Mouse (Mus musculus): Measurements from ENCODE around the gene Fam118b. TPM values are rescaled to one million over a fixed set of nuclear protein-coding genes. Genes with fewer than 3 reads are reported as not detected.

Gene Fam118b
- 37.6 and 41.2 TPM in 2 replicates for polyA plus RNA-seq (2015; fragmentation: Nextera tagmentation; extraction: Ambion mirVana)

DNA sequence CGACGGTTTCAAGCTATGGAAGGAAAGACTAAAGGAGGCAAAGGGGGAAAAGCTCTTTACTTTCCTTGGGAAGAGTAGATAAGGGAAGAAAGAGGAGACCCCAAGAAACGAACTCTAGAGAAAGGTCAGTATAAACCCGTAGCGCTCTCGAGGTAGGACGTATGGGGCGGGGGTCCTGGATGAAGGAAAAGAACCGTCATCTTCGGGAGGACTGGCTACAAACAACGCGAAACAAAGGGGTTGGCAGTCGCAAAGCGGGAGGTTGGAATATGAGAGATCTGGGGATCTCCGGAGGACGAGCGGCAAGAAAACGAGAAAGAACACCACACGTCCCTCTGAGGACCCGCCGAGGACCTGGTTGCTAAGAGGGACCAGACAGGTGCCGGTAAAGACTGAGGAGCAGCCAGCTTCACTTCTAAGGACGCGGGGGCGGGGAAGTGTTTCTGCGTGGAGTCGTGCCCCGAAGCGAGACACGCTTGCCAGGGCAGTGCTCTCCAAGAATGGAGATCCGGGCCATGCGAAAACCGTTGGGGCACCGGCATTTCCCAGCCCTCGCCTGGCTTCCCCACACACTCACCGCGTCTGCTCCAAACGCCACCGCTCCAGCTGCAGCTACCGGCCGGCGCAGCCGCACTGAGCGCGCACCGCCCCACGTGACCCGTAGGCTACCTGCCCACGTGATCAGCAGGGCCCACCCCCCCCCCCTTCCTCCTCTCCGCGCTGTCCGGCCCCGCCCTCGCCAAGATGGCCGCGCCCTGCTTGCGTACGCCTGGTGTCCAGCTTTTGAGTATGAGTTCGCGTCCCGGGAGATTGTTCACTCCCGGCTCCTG, at the start of gene Fam118b, which contains the start of gene Rpusd4:
Gene Fam118b, minus strand, starts transcription at position 660 of the 830 bp plus-strand sequence.
Gene Rpusd4, plus strand, starts transcription at position 720 of the 830 bp plus-strand sequence.
- WGBS: under 1% methylated on average over 58 of the region's 62 CpGs
- Histone ChIP-seq H3K9me3 (replicated peaks) (no peaks in the 10 kb centered on the region), H3K27me3 (no peaks in the 10 kb centered on the region), H3K9ac (peak within 1 kb of the TSS; percentile 65), H3K27ac (peak within 1 kb of the TSS; percentile 63), H3K4me1 (peaks cover 16% of the 10 kb centered on the region), H3K4me3 (replicated peaks) (peak within 1 kb of the TSS; percentile 85), H3K4me2 (peak within 1 kb of the TSS; percentile 89), H3K36me3 (peaks cover 24% of the 10 kb centered on the region)
- ATAC-seq (replicated peaks; ENCODE audit: low FRiP score): peak; percentile 97

DNA sequence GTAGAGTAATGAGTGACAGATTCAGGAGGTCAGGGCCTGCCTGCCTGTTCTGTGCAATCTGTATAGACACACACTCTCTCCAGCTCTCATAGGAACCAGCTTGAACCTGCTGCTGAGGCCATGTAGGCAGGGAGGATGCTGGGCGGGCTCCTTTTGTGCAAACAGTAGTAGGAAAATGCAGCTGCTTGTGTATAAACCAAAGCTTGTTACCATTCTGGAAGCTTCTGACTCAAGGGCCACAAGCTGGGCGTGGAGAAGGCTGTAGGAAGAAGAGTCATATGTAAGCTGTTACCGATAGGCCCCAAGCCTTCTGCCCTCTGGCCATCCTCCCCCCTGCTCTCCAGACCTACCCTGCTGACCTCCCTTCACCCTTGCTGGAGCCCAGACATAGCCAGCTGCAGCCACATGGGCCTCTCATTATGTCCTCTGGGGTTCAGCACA, 49.2 kb upstream of the Fam118b start:
- Histone ChIP-seq H3K27me3 (0 out of 2 replicates have a peak, but pooled peaks cover 4% of the 10 kb centered on the region), H3K4me1 (peaks cover 37% of the 10 kb centered on the region), H3K36me3 (no peaks in the 10 kb centered on the region), H3K4me2 (no peak overlapping the region), H3K9ac (no peak overlapping the region; the same call in 1 of the 2 replicates), H3K9me3 (replicated peaks) (no peaks in the 10 kb centered on the region), H3K4me3 (replicated peaks) (no peak overlapping the region), H3K27ac (peak overlapping the region; percentile 42)
- ATAC-seq (replicated peaks; ENCODE audit: low FRiP score): no peak; the same call in 1 of the 2 replicates
- WGBS: 36% methylated on average over 3 of the region's 3 CpGs

DNA sequence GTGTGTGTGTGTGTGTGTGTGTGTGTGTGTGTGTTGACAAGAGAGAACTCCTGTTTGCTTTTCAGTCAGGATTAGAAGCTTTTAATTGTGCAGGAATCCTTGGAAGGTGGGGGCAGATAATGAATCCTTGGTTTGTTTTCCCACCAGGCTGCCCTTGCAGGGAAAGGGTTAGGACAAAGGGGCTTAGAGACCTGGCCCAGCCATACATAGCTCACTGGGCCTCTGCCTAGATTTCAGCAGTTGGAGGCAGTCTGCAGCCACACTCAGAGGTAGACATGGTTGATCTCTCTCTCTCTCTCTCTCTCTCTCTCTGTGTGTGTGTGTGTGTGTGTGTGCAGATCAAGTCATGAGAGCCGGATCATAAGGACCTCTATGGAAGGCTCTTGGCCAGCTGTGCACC, 46.6 kb upstream of the Fam118b start:
- H3K4me3 ChIP-seq (replicated peaks): no peak overlapping the region
- ATAC-seq (replicated peaks; ENCODE audit: low FRiP score): no peak
- H3K4me2 ChIP-seq: no peak overlapping the region
- no peaks in the 10 kb centered on the region for H3K9me3 ChIP-seq (replicated peaks)
- peaks cover 37% of the 10 kb centered on the region for H3K4me1 ChIP-seq
- H3K36me3 ChIP-seq: no peaks in the 10 kb centered on the region
- no peaks in the 10 kb centered on the region for H3K27me3 ChIP-seq
- 67% methylated on average over 1 of the region's 1 CpGs for WGBS
- H3K27ac ChIP-seq: no peak overlapping the region
- H3K9ac ChIP-seq: no peak overlapping the region

DNA sequence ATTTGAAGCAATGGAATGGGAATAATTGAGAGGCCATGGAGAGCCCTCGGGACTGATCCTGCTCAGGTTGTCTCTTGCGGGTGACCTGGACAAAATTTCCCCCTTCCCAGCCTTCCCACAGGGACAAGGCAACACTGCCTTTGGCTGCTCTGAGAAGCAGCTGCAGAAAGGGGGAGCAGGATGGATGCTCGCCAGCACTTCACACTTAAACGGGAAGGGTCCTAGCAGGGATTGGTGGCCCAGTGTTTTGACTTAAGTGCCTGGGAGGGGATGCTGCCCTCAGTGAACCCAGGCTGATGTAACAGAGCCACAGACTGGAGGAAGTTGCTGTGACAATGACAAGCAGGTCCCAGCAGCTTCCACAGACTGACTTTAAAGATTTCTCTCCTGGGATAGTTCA, 46.0 kb upstream of the Fam118b start:
- Histone ChIP-seq H3K4me1 (peaks cover 30% of the 10 kb centered on the region), H3K27me3 (no peaks in the 10 kb centered on the region), H3K4me3 (replicated peaks) (no peak overlapping the region), H3K27ac (no peak overlapping the region), H3K36me3 (no peaks in the 10 kb centered on the region), H3K4me2 (no peak overlapping the region), H3K9ac (no peak overlapping the region), H3K9me3 (replicated peaks) (no peaks in the 10 kb centered on the region)
- ATAC-seq (replicated peaks; ENCODE audit: low FRiP score): no peak
- 23% methylated on average over 4 of the region's 4 CpGs for WGBS

DNA sequence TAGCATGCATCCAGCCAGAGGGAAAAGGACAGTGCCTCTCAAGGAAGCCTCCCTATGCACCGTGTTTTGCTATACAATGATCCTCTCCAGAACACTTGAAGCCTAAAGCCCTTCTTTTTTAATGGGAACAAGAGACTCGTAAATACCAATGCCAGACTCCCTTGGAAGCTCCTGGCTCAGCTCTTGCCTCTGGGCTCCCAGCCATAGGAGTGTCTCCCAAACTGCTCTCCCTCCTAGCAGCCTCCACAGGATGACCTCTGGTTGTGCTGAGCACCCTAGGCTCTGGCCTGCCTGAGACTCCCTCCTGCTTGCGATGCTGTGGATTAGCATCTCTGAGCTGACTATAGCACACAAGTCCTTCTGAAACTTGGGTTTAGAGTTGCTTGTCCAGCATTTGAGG, 44.9 kb upstream of the Fam118b start:
- 56% methylated on average over 3 of the region's 3 CpGs for WGBS
- Histone ChIP-seq H3K4me3 (replicated peaks) (no peak overlapping the region), H3K27me3 (no peaks in the 10 kb centered on the region), H3K9ac (no peak overlapping the region), H3K36me3 (no peaks in the 10 kb centered on the region), H3K4me2 (no peak overlapping the region), H3K27ac (no peak overlapping the region), H3K9me3 (replicated peaks) (no peaks in the 10 kb centered on the region), H3K4me1 (peaks cover 20% of the 10 kb centered on the region)
- ATAC-seq (replicated peaks; ENCODE audit: low FRiP score): no peak

DNA sequence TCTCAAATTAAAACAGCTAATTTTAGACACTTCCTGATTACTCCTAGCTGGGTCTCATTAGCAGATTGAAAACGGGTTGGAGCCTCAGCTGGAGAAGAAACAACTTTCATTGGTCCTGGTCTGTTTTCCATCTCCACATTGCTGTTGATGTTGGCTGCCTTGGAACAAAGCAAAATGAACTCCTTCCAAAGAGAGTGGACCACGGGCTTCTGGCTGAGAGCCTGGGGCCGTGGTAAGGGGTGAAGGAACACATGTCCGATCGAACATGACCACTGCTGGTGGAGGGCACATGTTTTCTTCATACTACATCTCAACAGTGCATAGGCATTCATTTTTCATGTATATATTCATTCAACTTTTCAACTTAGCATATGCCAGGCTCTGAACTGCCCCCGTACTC, 42.8 kb upstream of the Fam118b start:
- ATAC-seq (replicated peaks; ENCODE audit: low FRiP score): no peak
- 71% methylated on average over 6 of the region's 6 CpGs for WGBS
- no peak overlapping the region for H3K27ac ChIP-seq
- no peak overlapping the region for H3K4me3 ChIP-seq (replicated peaks)
- H3K36me3 ChIP-seq: no peaks in the 10 kb centered on the region
- H3K4me2 ChIP-seq: no peak overlapping the region
- peaks cover 6% of the 10 kb centered on the region for H3K4me1 ChIP-seq
- no peak overlapping the region for H3K9ac ChIP-seq
- no peaks in the 10 kb centered on the region for H3K9me3 ChIP-seq (replicated peaks)
- H3K27me3 ChIP-seq: no peaks in the 10 kb centered on the region

DNA sequence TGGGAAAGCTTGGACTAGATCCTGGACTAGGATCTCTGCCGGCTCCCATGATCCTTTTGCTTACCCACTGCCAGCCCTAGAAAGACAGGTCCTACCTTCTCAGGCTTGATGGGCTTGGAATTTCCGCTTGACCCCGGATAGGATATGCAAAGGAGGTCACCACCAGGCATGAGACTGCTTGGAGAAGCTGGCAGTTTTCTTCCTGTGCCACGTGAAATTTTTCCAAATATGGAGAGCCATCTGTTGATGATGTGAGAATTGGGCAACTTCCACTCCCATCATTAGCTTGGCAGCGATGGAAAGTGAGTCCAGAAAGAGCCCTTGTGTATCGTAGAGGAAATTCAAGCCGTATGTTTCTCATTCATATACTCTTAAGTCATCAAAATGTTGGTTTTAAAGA, 39.9 kb upstream of the Fam118b start:
- no peak for ATAC-seq (replicated peaks; ENCODE audit: low FRiP score)
- WGBS: 73% methylated on average over 7 of the region's 7 CpGs
- no peaks in the 10 kb centered on the region for H3K36me3 ChIP-seq

DNA sequence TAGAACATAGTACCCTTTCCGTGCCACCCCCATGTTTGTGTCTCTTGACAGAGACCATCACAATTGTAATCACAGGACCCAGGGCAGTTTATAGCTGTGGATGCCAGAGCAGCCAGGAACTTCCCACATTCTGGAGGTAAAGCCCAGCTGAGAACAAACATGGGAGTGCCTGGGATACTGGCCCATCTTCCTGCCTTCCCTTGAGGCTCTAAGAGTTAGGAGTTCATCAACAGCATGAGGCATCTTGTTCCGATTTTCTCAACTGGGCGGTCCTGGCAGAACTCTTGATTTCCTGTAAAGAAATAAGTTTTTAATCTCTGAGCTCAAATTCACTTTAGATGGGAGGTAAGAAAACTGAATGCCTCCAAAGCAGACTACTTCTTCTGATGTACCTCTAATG, 34.6 kb upstream of the Fam118b start:
- Histone ChIP-seq H3K9ac (no peak overlapping the region), H3K4me2 (no peak overlapping the region), H3K4me3 (replicated peaks) (no peak overlapping the region), H3K27ac (no peak overlapping the region), H3K27me3 (no peaks in the 10 kb centered on the region), H3K36me3 (no peaks in the 10 kb centered on the region), H3K9me3 (replicated peaks) (no peaks in the 10 kb centered on the region), H3K4me1 (no peaks in the 10 kb centered on the region)
- WGBS: 88% methylated on average over 3 of the region's 3 CpGs
- no peak for ATAC-seq (replicated peaks; ENCODE audit: low FRiP score)

More for the DNA sequence above, 39.9 kb upstream of the Fam118b start:
- no peaks in the 10 kb centered on the region for H3K4me1 ChIP-seq
- no peaks in the 10 kb centered on the region for H3K27me3 ChIP-seq
- no peak overlapping the region for H3K27ac ChIP-seq
- H3K4me2 ChIP-seq: no peak overlapping the region
- no peak overlapping the region for H3K9ac ChIP-seq
- no peaks in the 10 kb centered on the region for H3K9me3 ChIP-seq (replicated peaks)
- no peak overlapping the region for H3K4me3 ChIP-seq (replicated peaks)

DNA sequence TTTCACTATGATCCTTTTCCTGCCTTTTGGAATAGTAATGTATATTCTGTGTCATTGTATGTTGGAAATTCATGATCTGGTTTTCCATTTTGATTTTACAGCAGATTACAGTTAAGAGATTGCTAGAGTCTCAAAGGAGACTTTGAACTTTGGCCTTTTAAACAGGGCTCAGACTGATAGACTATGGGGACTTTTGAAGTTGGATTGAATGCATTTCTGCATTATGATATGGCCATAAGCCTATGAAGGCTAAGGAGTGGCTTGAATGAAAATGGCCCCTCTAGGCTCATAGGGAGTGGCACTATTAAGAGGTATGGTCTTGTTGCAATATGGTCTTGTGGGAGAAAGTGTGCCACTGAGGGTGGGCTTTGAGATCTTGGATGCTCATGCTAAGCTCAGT, 30.2 kb upstream of the Fam118b start:
- ATAC-seq (replicated peaks; ENCODE audit: low FRiP score): no peak

DNA sequence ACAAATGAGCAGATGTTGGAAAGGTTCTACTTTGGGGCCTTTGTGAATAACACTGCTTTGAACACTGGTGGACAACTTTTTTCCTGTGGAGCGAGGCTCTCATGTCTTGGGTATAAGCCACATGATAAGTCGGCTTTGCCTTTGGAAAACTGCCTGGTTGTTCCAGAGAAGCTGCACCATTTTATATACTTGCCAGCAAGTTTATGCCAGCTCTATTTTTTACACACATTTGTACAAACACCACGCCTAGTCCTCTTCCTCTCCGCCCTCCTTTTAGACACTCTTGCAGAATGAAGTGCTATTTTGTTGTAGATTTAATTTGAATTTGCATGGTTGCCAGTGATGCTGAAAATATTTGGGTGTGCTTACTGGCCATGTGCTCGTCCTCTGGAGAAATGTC, 25.9 kb upstream of the Fam118b start:
- no peaks in the 10 kb centered on the region; the same call in 1 of the 2 replicates for H3K4me1 ChIP-seq
- H3K4me2 ChIP-seq: no peak overlapping the region
- H3K36me3 ChIP-seq: no peaks in the 10 kb centered on the region
- H3K27me3 ChIP-seq: 0 out of 2 replicates have a peak, but pooled peaks cover under 1% of the 10 kb centered on the region
- H3K9ac ChIP-seq: no peak overlapping the region
- no peaks in the 10 kb centered on the region; the same call in 1 of the 2 replicates for H3K9me3 ChIP-seq (replicated peaks)
- ATAC-seq (replicated peaks; ENCODE audit: low FRiP score): no peak
- H3K27ac ChIP-seq: no peak overlapping the region
- H3K4me3 ChIP-seq (replicated peaks): no peak overlapping the region
- 81% methylated on average over 5 of the region's 5 CpGs for WGBS

More for the DNA sequence above, 30.2 kb upstream of the Fam118b start:
- no peak overlapping the region for H3K9ac ChIP-seq
- H3K36me3 ChIP-seq: no peaks in the 10 kb centered on the region
- no peak overlapping the region for H3K27ac ChIP-seq
- H3K4me1 ChIP-seq: no peaks in the 10 kb centered on the region
- no peaks in the 10 kb centered on the region; the same call in 1 of the 2 replicates for H3K9me3 ChIP-seq (replicated peaks)
- H3K4me2 ChIP-seq: no peak overlapping the region
- no peaks in the 10 kb centered on the region for H3K27me3 ChIP-seq
- H3K4me3 ChIP-seq (replicated peaks): no peak overlapping the region

DNA sequence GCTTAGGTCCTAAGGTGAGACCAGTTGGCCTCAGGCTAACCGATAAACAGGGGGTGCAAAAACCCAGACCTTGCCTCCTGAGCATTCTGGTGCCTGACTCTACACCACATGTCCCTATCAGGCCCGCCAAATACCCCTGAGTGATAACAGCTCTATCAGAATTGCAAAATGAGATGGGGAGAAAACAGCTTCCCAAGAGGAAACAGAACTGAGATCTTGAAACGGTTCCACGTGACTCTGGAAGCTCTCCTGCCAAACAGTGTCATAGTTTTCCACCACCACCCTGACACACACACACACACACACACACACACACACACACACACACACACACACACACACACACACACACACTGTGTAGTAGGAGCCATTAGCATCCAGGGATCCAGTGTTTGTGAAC, 23.3 kb upstream of the Fam118b start:
- no peaks in the 10 kb centered on the region for H3K36me3 ChIP-seq
- H3K9ac ChIP-seq: no peak overlapping the region
- no peak overlapping the region for H3K4me3 ChIP-seq (replicated peaks)
- no peaks in the 10 kb centered on the region for H3K9me3 ChIP-seq (replicated peaks)
- H3K27ac ChIP-seq: no peak overlapping the region
- H3K4me2 ChIP-seq: no peak overlapping the region
- ATAC-seq (replicated peaks; ENCODE audit: low FRiP score): no peak
- WGBS: 76% methylated on average over 4 of the region's 4 CpGs
- peaks cover 8% of the 10 kb centered on the region; the same call in 1 of the 2 replicates for H3K27me3 ChIP-seq
- no peaks in the 10 kb centered on the region; the same call in 1 of the 2 replicates for H3K4me1 ChIP-seq

DNA sequence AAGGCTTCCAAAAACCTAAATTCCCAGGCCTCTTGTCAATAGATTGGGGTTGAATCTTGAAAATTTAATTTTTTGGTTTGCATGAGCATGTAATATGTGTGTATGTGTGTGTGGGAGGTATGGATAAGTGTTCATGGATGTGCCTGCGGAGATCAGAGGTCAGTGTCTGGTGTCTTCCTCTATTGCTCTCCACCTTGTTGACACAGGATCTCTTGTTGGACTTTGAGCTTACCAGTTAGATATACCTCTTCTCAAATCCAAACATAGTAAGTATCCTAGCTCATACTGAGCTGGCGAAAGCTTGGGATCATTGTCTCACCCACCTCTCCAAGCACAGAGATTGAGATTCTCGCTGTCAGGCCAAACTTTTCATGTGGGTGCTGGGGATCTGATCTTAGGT, 22.8 kb upstream of the Fam118b start:
- no peaks in the 10 kb centered on the region for H3K9me3 ChIP-seq (replicated peaks)
- H3K4me3 ChIP-seq (replicated peaks): no peak overlapping the region
- no peak overlapping the region for H3K27ac ChIP-seq
- ATAC-seq (replicated peaks; ENCODE audit: low FRiP score): no peak
- WGBS: 94% methylated on average over 3 of the region's 3 CpGs
- no peak overlapping the region for H3K9ac ChIP-seq
- no peak overlapping the region for H3K4me2 ChIP-seq
- H3K36me3 ChIP-seq: no peaks in the 10 kb centered on the region
- peaks cover 8% of the 10 kb centered on the region; the same call in 1 of the 2 replicates for H3K27me3 ChIP-seq
- no peaks in the 10 kb centered on the region; the same call in 1 of the 2 replicates for H3K4me1 ChIP-seq

Measured in kidney, embryonic 15.5 days (tissue).